Mouse (Mus musculus) embryo, embryonic 11 days (tissue): Measurements from ENCODE around the gene Ces1a.
A peak's percentile ranks its signal among the peaks of the same experiment; 100 is the strongest.

Source experiments
- DNase-seq: peaks from one replicate; pipeline ENCODE4 v3.0.0-alpha.2; 2015

The Ces1a gene

DNA sequence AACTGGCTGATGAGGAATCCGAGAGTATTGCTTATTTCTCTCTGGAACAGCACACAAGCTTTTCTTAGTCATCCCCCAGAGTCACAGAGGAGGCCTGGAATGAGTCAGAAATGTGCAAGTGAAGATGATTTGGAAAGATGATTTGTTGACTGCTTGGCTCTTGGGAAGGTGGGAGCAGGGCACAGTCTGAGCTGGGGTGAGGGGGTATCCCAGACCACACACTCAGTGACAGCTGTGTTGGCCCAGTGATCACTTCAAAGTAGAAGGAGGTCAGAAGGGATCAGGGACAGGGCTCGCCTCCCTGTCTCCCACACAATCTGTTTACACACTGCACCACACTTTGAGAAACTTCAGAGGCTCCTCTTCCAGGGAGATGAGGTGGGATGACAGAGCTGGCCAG is 63.6 kb downstream of the Ces1a start:
- no peak for DNase-seq

DNA sequence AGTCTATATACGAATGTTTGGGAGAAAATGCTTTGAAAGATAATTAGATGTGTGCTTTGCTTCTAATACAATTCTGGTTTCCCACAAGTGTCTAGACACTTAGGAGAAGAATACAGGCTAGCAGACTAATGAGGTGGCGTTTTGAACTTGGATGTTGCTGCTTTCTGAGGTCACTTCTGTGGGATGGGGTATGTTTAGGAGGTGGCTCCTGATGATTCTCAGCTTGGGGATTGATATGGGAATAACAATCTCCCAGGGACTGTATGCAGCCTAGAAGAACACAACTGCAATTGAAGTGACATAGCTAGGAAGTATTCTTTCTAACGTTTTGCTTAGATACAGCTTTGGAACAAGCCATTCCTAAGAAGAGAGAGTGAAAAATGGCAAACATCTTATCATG is 65.5 kb downstream of the Ces1a start:
- DNase-seq = no peak

DNA sequence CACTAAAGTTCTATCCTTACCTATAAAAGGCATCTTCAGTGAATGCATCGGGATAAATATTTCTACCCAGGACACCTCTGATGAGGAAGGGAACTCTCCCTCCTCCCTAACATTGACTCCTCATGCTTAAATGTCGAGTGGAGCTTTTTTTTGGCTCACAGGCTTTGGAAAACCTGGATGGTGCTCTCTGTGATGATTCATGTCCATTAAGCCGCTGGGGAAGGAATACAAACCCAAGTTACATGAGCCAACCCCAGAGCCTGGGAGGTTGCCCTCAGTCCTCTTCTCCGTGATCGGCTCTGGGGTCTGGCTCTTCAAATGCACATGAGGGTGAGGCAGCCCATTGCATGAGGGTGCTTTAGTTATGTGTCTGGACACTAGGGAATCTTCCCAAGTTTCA is 71.3 kb downstream of the Ces1a start:
- no peak for DNase-seq

DNA sequence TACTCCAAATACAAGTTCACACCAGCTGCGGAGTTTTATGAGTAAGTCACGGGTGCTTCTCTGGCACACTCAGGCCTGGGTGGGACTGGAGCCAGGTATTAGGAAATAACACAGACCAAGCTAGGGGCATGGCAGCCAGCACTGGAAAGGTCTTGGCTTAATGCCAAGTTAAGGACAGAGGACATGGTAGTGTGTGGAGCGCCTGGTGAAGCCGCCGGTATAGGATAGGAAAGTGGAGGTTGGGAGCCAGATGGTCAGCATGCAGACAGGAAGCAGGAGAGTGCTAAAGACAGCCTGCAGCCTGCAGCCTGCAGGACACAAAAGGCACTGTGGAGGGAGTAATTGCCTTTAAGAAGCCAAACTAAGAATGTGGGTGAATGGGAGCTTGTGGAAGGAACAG is 75.0 kb downstream of the Ces1a start:
- DNase-seq = peak; percentile 11
